Mouse (Mus musculus) testis, postnatal 10 days (tissue): ENCODE measurements around the gene Scd2.
A peak's percentile ranks its signal among the peaks of the same experiment; 100 is the strongest.
"Not testable (repeated sequence)": the region's sequence is repeated elsewhere in the genome, so short reads cannot be mapped to it uniquely, and the experiment has no call there.

Source experiments
- DNase-seq: peaks from one replicate; pipeline ENCODE4 v3.0.0; 2021; ENCODE audit warnings: low spot score

The Scd2 gene

GRCm38 (mm10) chr19:44274452-44274851 lies 19.0 kb upstream of the Scd2 start:
- DNase-seq, result no peak

GRCm38 (mm10) chr19:44275418-44275817 lies 18.1 kb upstream of the Scd2 start:
- no peak for DNase-seq

GRCm38 (mm10) chr19:44276861-44277260 lies 16.6 kb upstream of the Scd2 start:
- DNase-seq, result no peak

DNA sequence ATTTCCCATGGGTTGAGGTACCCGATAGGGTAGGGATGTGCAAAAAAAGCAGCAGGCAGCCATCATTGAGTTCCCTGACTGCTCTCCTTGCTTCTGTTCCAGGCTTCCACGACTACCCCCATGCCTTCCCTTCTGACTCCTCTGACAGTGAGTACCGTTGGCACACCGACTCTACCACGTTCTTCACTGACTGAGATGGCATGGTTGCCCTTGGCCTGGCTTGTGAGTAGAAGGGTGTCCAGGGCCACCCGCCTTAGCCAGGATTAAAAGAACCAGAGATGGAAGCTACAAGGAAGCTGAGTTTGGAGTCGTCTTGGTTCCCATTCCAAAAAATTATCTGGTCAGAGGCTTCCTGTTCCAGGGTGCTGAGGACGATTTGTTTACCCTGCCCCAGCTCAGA lies 15.5 kb upstream of the Scd2 start:
- DNase-seq, result no peak

- no peak for DNase-seq
These were observed 12.7 kb upstream of the Scd2 start for GRCm38 (mm10) chr19:44280755-44281154.

DNA sequence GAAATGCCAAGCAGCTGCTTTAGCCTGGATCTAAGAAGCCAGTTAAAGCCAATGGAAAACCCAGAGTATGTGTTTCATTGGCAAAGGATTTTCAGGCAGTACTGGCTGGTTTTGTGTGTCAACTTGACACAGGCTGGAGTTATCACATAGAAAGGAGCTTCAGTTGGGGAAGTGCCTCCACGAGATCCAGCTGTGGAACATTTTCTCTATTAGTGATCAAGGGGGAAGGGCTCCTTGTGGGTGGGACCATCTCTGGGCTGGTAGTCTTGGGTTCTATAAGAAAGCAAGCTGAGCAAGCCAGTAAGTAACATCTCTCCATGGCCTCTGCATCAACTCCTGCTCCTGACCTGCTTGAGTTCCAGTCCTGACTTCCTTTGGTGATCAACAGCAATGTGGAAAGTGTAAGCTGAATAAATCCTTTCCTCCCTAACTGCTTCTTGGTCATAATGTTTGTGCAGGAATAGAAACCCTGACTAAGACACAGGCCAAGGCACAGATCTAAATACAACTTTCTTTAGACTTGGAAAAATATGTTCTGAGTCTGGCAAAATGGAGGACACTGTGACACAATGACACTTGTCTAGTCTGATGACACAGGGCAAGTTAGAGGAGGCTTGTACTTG lies 11.5 kb upstream of the Scd2 start:
- DNase-seq, result not testable (repeated sequence)

GRCm38 (mm10) chr19:44282534-44283156 lies 10.8 kb upstream of the Scd2 start:
- no peak for DNase-seq

DNA sequence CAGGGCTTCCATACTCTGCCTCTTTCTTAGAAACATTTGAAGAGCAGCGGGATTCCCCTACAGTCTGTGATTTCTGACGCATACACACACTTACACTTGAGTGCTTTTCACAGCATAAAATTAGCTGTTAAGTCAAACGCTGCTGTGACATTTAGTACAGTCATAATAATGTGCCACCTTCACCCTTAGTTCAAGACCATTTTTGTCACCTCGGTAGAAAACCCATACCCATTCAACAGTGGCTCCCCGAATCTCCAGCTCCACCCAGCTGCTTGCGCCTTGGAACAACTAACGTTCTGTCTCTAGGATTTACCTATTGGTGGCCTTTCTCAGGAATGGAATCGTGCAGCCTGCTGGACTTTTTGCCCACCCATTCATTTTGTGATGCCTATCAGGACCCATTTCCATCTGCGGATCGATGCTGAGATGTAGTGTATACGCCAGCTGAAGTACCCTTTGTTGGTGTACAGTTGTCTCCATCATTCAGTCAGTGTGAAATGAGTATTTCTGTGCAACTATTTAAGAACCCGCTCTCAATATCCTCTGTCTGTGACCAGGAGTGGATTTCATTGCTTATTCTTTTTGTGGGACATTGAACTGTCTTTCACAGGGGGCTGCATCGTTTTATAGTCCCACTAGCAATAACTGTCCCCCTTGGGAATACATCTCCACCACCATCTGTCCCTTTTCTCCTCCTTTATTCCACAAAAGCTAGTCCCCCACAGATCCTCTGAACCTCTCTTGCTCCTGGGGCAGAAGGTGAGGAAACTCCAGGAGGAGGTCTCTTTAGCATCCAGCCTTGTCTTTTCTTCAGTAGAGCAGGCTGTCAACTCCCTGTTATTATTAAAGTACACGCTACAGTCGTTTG lies 10.1 kb upstream of the Scd2 start:
- no peak for DNase-seq

- peak; percentile 92 for DNase-seq
These were observed 9.3 kb upstream of the Scd2 start for GRCm38 (mm10) chr19:44284025-44284695.

- no peak for DNase-seq
These were observed 8.8 kb upstream of the Scd2 start for GRCm38 (mm10) chr19:44284723-44285122.

GRCm38 (mm10) chr19:44285554-44285953 lies 7.9 kb upstream of the Scd2 start:
- DNase-seq, result no peak

- no peak for DNase-seq
These were observed 7.4 kb upstream of the Scd2 start for GRCm38 (mm10) chr19:44286109-44286508.

DNA sequence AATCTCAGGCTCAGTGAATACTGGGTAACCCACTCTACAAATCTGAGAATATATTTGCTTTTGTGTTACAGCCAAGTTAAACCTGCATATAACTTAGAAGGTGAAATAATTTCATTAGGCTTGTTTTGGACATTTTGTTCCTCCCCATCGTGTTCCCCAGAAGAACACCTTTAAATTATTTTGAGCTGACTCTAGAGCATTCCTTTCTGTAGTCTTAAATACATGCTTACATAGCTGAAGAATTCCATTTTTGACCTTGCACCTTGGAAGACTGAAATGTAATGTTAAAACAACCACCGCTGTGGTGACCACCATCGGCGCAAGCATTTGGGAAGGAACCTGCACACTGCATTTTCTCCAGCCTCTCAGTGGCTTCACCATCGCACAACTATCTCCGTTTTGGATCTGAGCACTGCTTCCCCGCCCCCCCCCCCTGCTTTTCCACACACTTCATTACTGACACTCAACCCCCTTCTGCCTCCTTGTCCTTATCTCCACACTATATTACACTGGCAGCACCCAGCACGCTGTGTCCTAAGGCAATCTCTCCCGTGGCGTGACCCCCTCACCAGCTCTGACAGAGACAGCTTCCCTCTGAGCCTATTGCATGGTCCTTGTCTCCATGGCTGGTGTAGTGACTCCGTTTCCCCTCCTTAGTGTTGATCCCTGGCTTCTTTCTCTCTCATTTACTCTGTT lies 5.9 kb upstream of the Scd2 start:
- DNase-seq, result peak; percentile 43

GRCm38 (mm10) chr19:44292083-44292482 lies 1.4 kb upstream of the Scd2 start:
- no peak for DNase-seq

DNA sequence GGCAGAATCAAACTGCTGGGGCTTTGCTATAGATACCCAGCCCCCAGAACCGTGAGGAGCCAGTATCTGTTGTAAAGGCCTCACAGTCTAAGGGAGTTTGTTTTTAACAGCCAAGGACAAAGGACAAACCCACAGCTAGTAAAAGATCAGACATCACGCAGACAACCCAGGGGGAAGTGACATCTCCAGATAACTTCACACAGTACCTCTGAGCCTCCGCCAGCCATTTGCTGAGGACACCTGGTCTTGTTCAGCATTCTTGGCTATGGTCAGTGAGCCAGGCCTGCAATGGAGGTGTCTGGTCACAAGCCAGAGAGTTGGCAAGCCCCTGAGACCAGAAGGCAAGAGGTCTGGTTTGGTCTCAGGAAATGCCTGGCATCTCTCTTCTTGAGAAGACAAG lies 991 bp upstream of the Scd2 start:
- DNase-seq, result no peak

GRCm38 (mm10) chr19:44293769-44294551 lies 486 bp downstream of the Scd2 start:
- peak; percentile 93 for DNase-seq

GRCm38 (mm10) chr19:44294588-44295041 lies 1.1 kb downstream of the Scd2 start:
- peak; percentile 95 for DNase-seq

DNA sequence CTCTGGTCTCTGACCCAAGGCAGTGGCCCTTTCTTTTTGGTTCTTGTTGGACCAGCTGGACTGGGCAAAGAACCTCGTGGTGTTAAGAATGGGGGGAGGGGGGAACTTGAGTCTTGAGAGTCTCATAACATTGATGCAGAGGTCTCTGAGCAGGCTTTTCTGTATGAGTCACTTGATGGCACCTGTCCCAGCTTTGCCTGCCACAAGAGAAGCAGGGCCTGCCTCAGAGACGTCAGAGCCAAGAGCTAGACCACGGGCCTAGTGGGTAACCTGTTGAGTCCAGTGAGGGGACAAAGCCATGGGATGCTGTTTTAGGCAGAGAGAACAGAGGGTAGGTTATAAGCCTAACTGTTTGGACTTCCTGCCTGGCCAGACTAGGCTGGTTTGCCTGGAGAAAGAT lies 1.8 kb downstream of the Scd2 start:
- DNase-seq, result no peak

DNA sequence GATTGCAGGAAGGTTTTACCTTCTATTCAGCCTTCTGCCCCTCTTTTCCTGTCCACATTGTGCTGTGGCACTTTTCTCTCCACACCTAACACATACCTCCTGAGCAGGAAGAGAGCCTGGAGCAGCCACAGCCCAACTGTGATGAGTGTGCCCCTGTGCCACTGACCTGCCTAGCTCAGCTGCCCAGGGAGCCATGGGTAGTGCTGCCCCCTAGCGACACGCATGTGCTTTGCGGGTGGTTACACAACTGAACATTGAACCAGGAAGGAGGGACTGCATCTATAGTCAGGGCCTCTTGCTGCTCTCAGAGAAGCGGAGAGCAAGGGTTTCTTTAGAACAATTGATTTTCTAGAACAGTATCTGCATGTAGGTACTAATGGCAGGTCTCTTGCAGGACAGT lies 2.3 kb downstream of the Scd2 start:
- peak; percentile 93 for DNase-seq

GRCm38 (mm10) chr19:44296186-44296585 lies 2.7 kb downstream of the Scd2 start:
- no peak for DNase-seq
